Mouse (Mus musculus): ENCODE results near the gene Gm13275.
"Not testable (repeated sequence)": the region's sequence is repeated elsewhere in the genome, so short reads cannot be mapped to it uniquely, and the experiment has no call there.

Gm13275 gene

DNA sequence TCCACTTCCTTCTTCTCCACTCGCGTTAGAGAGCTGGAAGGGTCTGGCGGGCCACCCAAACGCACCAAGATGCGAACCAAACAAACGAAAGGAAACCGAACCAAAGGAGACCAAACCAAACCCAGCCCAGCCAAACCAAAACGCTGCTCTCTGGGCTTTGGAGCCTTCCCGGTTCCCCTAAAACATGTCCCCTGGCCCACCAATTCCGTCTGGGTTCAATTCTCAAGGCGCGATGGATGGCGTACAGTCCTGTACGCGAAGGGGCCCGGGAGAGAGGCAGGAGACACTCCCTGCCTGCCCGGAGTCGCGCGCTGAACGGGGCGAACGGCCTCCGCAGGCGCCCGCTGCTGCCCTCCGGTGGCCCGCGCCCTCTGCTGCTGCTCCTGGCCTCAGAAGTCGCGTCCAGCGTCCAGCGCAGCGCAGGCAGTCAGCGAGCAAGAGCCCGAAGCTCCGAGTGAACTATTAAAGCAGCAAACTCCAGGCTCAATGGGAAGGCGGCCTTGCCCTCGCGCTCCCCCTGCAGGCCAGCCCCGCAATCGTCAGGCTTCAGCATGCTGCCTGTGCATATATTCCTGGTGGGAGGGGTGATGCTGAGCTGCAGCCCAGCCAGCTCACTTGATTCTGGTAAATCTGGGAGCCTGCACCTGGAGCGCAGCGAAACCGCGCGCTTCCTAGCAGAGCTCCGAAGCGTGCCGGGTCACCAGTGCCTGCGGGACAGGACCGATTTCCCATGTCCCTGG is at the start of gene Gm13275:
Gm13275 (plus strand) TSS at position 552 of the 740 bp plus-strand sequence.
- DNase-seq (ENCODE audit: low spot score in 2 of 2), result peak; percentile 18 to 30

DNA sequence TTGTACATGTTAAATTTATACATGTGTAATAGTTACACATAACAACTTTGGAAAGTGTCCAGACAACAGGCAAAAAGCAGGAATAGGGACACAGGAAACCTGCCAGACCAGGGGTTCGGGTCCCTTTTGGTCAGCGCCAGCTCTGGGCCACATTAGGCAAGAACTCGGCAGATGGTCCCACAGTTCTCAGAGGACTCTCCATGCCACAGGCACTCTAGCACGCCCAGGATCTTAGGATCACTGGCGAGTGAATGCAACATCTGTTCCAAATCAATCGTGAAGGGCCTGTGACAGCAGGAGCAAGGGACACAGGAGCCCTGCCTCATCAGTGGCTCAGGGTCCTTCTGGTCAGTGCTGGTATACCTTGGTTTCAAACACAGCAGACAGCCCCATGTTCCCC is 44.4 kb upstream of the Gm13275 start:
- DNase-seq (ENCODE audit: low spot score in 2 of 2), result no peak

DNA sequence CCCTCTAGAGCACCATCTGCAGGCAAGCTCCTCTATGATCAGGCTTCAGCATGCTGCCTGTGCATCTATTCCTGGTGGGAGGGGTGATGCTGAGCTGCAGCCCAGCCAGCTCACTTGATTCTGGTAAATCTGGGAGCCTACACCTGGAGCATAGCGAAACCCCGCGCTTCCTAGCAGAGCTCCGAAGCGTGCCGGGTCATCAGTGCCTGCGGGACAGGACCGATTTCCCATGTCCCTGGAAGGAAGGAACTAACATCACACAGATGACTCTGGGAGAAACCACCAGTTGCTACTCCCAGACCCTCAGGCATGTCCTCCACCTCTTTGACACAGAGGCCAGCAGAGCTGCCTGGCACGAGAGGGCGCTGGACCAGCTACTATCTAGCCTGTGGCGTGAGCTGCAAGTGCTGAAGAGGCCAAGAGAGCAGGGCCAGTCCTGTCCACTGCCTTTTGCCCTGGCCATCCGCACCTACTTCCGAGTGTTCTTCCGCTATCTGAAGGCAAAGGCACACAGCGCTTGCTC is 39.4 kb upstream of the Gm13275 start, which contains the start of gene Gm13271:
Gm13271 (plus strand) TSS at position 51 of the 523 bp plus-strand sequence.
- DNase-seq (ENCODE audit: low spot score in 2 of 2), result peak; percentile 61 to 73

DNA sequence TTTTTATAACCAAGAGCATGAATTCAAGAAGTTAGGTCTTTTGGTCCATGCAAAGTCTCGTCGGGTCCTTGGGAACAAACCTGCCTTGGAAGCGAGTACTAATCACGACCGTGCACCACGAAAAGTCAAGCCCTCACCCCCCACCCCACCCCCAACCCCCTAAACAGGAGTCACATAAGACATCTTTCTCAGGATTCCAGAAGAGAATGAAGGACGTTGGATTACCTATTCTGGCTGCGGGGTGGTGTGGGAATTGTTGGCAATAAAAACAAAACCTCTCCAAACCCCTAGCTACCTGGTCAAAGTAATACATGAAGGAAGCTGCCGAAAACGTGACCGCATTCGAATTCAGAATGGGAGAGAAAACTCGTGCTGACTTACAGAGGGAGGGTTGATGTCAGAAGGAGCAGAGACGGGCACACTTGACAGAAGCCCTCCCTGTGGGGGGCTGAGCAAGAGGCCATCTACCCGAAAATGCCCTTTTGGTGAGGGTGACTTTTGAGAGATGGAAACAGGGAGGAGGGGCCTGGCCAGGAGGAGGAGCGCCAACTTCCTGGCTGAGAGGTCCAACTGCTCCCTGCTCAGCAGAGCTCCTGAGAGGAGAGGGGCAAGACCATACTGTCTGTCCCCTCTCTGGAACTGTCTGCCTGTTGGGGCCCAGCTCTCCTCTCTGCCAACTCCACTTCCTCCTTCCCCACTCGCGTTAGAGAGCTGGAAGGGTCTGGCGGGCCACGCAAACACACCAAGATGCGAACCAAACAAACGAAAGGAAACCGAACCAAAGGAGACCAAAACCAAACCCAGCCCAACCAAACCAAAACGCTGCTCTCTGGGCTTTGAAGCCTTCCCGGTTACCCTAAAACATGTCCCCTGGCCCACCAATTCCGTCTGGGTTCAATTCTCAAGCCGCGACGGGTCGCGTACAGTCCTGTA is 37.4 kb upstream of the Gm13275 start:
- not testable (repeated sequence) for DNase-seq (ENCODE audit: low spot score in 2 of 2)

DNA sequence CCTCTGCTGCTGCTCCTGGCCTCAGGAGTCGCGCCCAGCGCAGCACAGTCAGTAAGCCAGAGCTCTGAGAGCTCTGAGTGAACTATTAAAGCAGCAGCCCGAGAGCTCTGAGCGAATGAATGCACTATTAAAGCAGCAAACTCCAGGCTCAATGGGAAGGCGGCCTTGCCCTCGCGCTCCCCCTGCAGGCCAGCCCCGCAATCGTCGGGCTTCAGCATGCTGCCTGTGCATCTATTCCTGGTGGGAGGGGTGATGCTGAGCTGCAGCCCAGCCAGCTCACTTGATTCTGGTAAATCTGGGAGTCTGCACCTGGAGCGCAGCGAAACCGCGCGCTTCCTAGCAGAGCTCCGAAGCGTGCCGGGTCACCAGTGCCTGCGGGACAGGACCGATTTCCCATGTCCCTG is 36.7 kb upstream of the Gm13275 start:
- DNase-seq (ENCODE audit: low spot score in 2 of 2), result peak; percentile 90

DNA sequence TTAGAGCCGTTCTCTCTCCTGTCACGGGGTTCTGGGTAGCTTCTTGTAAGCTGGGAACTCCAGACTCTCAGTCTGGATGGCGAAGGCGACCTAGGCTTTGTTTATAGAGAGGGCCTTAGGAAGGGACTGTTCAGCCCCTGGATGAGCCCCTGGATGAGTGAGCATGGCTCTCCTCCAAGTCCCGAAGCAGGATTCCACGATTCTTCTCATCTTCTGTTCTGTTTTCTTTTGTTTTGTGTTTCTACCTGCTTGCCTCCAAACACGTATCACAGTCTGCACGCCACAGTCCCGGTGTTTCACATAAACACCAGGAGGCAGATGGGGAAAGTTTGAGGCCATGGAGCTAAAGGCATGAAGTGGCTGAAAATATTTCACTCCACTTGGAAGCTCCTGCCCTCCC is 35.5 kb upstream of the Gm13275 start:
- not testable (repeated sequence) for DNase-seq (ENCODE audit: low spot score in 2 of 2)

DNA sequence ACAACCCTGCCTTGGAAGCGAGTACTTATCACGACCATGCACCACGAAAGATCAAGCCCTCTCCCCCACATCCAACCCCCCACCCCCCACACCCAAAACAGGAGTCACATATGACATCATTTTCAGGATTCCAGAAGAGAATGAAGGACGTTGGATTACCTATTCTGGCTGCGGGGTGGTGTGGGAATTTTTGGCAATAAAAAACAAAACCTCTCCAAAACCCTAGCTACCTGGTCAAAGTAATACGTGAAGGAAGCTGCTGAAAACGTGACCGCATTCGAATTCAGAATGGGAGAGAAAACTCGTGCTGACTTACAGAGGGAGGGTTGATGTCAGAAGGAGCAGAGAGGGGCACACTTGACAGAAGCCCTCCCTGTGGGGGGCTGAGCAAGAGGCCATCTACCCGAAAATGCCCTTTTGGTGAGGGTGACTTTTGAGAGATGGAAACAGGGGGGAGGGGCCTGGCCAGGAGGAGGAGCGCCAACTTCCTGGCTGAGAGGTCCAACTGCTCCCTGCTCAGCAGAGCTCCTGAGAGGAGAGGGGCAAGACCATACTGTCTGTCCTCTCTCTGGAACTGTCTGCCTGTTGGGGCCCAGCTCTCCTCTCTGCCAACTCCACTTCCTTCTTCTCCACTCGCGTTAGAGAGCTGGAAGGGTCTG is 34.5 kb upstream of the Gm13275 start, which contains the start of gene Gm13283:
Gm13283 (plus strand) TSS at position 510 of the 659 bp plus-strand sequence.
- DNase-seq (ENCODE audit: low spot score in 2 of 2), result peak in 1 of 2 experiments; percentile 14

DNA sequence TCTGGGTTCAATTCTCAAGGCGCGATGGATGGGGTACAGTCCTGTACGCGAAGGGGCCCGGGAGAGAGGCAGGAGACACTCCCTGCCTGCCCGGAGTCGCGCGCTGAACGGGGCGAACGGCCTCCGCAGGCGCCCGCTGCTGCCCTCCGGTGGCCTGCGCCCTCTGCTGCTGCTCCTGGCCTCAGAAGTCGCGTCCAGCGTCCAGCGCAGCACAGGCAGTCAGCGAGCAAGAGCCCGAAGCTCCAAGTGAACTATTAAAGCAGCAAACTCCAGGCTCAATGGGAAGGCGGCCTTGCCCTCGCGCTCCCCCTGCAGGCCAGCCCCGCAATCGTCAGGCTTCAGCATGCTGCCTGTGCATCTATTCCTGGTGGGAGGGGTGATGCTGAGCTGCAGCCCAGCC is 33.9 kb upstream of the Gm13275 start:
- peak; percentile 21 to 30 for DNase-seq (ENCODE audit: low spot score in 2 of 2)

DNA sequence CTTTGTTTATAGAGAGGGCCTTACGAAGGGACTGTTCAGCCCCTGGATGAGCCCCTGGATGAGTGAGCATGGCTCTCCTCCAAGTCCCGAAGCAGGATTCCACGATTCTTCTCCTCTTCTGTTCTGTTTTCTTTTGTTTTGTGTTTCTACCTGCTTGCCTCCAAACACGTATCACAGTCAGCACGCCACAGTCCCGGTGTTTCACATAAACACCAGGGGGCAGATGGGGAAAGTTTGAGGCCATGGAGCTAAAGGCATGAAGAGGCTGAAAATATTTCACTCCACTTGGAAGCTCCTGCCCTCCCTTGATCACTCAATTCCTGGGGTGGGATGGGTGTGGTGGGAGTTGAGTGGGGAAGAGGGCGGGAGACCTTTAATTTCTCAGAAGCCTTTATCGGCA is 32.5 kb upstream of the Gm13275 start:
- DNase-seq (ENCODE audit: low spot score in 2 of 2), result peak; percentile 62 to 64

DNA sequence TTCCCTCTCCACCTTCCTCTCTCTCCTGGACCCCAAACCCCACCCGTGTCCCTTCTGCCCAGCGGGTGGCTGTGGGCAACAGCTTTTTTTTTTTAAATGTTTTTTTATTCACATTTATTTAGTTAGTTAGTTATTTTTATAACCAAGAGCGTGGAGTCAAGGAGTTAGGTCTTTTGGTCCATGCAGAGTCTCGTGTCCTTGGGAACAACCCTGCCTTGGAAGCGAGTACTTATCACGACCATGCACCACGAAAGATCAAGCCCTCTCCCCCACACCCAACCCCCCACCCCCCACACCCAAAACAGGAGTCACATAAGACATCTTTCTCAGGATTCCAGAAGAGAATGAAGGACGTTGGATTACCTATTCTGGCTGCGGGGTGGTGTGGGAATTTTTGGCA is 31.9 kb upstream of the Gm13275 start:
- not testable (repeated sequence) for DNase-seq (ENCODE audit: low spot score in 2 of 2)

DNA sequence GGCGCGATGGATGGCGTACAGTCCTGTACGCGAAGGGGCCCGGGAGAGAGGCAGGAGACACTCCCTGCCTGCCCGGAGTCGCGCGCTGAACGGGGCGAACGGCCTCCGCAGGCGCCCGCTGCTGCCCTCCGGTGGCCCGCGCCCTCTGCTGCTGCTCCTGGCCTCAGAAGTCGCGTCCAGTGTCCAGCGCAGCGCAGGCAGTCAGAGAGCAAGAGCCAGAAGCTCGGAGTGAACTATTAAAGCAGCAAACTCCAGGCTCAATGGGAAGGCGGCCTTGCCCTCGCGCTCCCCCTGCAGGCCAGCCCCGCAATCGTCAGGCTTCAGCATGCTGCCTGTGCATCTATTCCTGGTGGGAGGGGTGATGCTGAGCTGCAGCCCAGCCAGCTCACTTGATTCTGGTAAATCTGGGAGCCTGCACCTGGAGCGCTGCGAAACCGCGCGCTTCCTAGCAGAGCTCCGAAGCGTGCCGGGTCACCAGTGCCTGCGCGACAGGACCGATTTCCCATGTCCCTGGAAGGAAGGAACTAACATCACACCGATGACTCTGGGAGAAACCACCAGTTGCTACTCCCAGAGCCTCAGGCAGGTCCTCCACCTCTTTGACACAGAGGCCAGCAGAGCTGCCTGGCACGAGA is 30.8 kb upstream of the Gm13275 start:
- DNase-seq (ENCODE audit: low spot score in 2 of 2), result not testable (repeated sequence)

DNA sequence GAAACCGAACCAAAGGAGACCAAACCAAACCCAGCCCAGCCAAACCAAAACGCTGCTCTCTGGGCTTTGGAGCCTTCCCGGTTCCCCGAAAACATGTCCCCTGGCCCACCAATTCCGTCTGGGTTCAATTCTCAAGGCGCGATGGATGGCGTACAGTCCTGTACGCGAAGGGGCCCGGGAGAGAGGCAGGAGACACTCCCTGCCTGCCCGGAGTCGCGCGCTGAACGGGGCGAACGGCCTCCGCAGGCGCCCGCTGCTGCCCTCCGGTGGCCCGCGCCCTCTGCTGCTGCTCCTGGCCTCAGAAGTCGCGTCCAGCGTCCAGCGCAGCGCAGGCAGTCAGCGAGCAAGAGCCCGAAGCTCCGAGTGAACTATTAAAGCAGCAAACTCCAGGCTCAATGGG is 20.8 kb upstream of the Gm13275 start, which contains the start of gene Gm13290:
Gm13290 (plus strand) TSS at position 301 of the 400 bp plus-strand sequence.
- DNase-seq (ENCODE audit: low spot score in 2 of 2), result not testable (repeated sequence)

DNA sequence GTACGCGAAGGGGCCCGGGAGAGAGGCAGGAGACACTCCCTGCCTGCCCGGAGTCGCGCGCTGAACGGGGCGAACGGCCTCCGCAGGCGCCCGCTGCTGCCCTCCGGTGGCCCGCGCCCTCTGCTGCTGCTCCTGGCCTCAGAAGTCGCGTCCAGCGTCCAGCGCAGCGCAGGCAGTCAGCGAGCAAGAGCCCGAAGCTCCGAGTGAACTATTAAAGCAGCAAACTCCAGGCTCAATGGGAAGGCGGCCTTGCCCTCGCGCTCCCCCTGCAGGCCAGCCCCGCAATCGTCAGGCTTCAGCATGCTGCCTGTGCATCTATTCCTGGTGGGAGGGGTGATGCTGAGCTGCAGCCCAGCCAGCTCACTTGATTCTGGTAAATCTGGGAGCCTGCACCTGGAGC is 17.7 kb upstream of the Gm13275 start, which contains the start of gene Gm13289:
Gm13289 (plus strand) TSS at position 301 of the 400 bp plus-strand sequence.
- not testable (repeated sequence) for DNase-seq (ENCODE audit: low spot score in 2 of 2)

DNA sequence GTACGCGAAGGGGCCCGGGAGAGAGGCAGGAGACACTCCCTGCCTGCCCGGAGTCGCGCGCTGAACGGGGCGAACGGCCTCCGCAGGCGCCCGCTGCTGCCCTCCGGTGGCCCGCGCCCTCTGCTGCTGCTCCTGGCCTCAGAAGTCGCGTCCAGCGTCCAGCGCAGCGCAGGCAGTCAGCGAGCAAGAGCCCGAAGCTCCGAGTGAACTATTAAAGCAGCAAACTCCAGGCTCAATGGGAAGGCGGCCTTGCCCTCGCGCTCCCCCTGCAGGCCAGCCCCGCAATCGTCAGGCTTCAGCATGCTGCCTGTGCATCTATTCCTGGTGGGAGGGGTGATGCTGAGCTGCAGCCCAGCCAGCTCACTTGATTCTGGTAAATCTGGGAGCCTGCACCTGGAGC is 14.7 kb upstream of the Gm13275 start, which contains the start of gene Gm13272:
Gm13272 (plus strand) TSS at position 301 of the 400 bp plus-strand sequence.
- not testable (repeated sequence) for DNase-seq (ENCODE audit: low spot score in 2 of 2)

DNA sequence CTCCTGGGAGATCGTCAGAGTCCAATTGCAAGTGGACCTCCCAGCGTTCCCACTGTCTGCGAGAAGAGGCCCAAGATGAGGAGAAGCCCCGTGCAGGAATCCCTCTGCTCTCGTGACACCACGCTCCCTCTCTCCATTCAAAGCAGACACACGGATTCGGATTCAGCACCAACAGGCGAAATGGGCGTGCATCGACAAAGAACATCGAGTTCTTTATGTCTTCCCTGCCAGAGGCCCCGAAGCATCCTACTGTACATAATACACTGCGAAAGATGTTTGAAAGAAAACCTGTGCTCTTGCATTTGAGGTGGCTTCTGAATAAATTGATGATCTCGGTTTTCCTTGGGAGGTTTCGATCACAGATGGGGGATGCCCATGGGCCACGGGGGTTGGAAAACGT is 14.0 kb upstream of the Gm13275 start:
- DNase-seq (ENCODE audit: low spot score in 2 of 2), result not testable (repeated sequence)

DNA sequence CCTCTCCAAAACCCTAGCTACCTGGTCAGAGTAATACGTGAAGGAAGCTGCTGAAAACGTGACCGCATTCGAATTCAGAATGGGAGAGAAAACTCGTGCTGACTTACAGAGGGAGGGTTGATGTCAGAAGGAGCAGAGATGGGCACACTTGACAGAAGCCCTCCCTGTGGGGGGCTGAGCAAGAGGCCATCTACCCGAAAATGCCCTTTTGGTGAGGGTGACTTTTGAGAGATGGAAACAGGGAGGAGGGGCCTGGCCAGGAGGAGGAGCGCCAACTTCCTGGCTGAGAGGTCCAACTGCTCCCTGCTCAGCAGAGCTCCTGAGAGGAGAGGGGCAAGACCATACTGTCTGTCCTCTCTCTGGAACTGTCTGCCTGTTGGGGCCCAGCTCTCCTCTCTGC is 12.5 kb upstream of the Gm13275 start, which contains the start of gene Ifnz:
Ifnz (plus strand) TSS at position 301 of the 400 bp plus-strand sequence.
- not testable (repeated sequence) for DNase-seq (ENCODE audit: low spot score in 2 of 2)

DNA sequence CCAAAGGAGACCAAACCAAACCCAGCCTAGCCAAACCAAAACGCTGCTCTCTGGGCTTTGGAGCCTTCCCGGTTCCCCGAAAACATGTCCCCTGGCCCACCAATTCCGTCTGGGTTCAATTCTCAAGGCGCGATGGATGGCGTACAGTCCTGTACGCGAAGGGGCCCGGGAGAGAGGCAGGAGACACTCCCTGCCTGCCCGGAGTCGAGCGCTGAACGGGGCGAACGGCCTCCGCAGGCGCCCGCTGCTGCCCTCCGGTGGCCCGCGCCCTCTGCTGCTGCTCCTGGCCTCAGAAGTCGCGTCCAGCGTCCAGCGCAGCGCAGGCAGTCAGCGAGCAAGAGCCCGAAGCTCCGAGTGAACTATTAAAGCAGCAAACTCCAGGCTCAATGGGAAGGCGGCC is 12.0 kb upstream of the Gm13275 start:
- DNase-seq (ENCODE audit: low spot score in 2 of 2), result not testable (repeated sequence)

DNA sequence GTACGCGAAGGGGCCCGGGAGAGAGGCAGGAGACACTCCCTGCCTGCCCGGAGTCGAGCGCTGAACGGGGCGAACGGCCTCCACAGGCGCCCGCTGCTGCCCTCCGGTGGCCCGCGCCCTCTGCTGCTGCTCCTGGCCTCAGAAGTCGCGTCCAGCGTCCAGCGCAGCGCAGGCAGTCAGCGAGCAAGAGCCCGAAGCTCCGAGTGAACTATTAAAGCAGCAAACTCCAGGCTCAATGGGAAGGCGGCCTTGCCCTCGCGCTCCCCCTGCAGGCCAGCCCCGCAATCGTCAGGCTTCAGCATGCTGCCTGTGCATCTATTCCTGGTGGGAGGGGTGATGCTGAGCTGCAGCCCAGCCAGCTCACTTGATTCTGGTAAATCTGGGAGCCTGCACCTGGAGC is 8.9 kb upstream of the Gm13275 start, which contains the start of gene Gm13276:
Gm13276 (plus strand) TSS at position 301 of the 400 bp plus-strand sequence.
- not testable (repeated sequence) for DNase-seq (ENCODE audit: low spot score in 2 of 2)

DNA sequence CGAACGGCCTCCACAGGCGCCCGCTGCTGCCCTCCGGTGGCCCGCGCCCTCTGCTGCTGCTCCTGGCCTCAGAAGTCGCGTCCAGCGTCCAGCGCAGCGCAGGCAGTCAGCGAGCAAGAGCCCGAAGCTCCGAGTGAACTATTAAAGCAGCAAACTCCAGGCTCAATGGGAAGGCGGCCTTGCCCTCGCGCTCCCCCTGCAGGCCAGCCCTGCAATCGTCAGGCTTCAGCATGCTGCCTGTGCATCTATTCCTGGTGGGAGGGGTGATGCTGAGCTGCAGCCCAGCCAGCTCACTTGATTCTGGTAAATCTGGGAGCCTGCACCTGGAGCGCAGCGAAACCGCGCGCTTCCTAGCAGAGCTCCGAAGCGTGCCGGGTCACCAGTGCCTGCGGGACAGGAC is 5.9 kb upstream of the Gm13275 start, which contains the start of gene Gm13277:
Gm13277 (plus strand) TSS at position 231 of the 400 bp plus-strand sequence.
- peak; percentile 55 to 56 for DNase-seq (ENCODE audit: low spot score in 2 of 2)

DNA sequence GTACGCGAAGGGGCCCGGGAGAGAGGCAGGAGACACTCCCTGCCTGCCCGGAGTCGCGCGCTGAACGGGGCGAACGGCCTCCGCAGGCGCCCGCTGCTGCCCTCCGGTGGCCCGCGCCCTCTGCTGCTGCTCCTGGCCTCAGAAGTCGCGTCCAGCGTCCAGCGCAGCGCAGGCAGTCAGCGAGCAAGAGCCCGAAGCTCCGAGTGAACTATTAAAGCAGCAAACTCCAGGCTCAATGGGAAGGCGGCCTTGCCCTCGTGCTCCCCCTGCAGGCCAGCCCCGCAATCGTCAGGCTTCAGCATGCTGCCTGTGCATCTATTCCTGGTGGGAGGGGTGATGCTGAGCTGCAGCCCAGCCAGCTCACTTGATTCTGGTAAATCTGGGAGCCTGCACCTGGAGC is 3.0 kb upstream of the Gm13275 start, which contains the start of gene Gm13278:
Gm13278 (plus strand) TSS at position 301 of the 400 bp plus-strand sequence.
- DNase-seq (ENCODE audit: low spot score in 2 of 2), result not testable (repeated sequence)

Data from right cerebral cortex, postnatal 36 days (tissue).